Mouse (Mus musculus): ENCODE results near the gene Slc4a1. TPM values are rescaled to one million over a fixed set of nuclear protein-coding genes. Genes with fewer than 3 reads are reported as not detected.

The Slc4a1 gene
- polyA plus RNA-seq, 2 experiments from 2014 or later = 2.9 TPM; not detected in 1

DNA sequence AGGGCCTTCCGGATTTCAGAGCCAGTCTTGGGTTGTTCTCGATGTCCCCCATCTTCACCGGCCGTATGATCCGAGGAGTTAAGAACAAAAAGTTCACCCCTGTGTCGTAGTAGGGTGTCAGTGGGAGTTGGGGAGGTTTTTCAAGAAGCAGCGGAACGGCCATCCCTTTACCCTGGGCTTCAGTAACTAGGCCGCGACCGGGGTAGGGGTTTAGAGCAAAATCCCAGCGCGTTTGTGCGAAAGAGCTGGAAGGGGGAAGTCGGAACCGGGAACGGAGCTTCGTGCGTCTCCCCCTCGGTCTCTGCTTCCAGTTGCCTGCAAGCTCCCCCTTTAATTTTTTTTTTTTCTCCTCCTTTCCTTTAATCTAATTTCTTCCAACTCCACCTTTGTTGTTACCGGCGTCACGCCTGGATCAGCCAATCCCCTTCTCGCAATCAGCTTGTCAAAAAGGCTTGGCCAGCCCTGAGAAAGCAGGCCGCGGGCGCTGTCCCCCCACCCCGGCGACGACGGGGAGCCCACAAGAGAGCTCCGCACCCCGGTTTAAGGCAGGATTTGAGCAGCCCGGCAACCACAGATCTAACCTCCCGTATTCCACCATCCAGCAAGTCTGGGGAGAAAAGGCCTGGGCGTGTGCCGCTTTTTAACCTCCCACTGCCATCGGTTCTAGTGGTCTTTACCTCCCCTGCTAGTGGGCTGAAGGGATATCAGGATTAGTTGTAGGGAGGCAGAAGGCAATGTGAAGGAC is 45.9 kb downstream of the Slc4a1 start:
- peak; percentile 24 for ATAC-seq

DNA sequence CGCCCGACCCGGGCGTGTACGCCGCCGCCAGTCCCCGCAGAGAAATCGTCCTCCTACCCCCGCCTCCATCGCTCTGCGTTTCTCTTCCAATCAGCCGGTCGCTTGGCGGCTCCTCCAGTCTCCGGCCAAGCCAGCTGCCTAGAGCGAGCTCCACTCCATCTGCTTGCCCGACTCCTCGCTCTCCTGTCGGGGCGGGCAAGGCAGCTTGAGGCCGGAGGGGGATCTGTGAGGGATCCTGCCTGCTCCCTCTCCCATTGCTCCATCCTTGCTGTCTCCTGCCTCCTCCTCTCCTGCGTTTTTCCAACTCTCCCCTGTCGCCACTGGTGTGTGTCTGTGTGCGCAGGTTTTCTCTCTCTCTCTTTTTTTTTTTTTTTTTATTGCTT is 46.6 kb downstream of the Slc4a1 start, which contains the start of gene Ubtf:
Gene Ubtf (minus strand): TSS at position 333 of the 383 bp plus-strand sequence.
- ATAC-seq = peak; percentile 26

DNA sequence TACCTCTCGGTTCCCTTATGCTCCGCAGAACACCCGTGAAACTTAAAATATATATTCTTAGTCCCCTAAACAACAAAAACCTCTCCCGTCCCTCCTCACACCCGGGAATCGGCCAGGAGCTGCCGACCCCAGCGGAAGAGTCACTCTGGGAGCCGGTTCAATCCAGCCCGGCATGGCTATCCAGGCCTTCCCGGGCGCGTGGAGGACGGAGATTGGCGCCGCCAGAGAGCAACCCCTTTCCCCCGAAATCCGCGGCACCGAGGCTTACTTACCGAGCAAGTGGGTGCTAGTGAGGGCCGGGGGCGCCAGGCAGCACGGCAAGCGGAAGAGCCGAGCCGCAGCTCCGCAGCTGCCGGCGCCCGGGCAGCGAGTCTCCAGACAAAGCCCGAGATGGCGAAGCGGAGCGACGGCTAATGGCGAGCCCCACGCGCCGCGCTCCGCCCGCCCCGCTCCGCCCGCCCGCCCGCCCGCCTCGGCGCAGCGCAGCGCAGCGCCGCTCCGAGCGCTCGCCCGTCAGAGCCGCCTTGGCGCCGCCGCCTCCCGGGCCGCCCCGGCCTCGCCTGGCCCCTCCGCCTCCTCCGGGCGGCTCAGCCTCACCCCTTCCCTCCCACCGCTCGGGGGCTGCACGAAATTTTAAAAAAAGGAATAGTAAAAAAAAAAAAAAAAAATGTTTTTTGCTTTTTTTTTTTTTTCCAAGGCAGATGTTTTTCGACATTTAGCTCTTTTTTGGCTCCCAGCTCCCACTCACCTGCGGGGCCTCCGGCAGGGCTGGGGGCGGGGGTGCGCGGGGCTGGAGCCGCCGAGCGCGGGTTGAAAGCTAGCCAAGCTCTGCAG is 47.2 kb downstream of the Slc4a1 start:
- no peak for ATAC-seq

DNA sequence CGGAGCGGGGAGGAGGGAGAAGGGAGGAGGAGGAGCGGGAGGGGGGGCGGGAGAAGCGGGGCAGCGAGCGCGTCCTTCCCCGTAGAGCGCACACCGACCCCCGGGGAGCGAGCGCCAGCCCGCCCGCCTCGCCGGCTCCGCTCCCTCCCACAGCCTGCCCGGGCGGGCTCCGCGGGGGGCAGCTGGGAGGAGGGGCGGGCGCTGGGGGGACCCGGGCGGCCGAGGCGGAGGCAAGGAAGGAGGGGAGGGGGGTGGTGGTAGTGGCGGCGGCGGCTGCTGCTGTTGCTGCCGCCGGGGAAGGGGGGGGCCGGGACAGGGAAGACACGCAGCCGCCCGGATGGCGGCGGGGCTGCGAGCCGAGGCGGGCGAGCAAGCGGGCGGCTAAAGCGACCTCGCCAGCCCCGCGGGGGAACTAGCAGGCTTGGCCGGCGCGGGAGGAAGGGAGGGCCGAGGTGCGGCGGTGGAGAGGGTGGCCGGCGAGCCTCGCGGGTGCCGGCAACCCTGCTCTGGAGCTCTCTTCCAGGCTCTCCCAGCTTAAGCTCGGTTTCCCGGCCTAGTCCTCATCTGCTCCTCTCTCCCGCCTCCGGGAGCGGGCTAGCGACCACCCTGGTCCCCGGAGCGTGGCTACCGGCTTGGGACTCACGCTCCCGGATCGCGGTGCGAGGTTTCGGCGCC is 48.0 kb downstream of the Slc4a1 start:
- ATAC-seq = no peak

DNA sequence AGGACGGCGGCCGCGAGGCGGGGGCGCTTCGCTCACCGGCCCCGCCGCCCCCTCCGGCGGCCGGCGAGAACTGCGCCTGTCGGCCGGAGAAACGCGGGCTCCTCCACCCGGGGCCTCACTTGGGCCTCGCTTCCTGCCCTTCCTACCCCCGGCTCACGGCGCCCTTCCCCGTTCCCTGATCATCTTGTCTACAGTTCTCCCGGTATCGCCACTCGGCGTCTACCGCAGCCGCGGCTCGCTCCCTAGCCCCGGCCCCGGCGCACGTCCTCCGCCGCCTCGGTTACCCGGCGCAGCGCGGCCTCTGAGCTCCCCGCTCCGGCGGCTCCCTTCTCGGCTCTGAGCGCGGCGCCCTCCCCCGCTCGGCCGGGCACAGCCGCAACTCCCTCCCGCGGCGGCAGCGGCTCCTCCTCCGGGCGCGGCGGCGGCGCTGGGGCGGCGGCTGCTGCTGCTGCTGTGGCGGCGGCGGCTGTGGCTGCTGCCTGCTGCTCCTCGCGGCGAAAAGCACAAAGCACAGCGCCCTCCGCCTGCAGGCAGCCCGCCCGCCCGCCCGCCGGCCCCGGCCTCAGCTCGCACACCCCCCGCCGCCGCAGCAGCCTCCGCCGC is 48.6 kb downstream of the Slc4a1 start:
- peak; percentile 12 for ATAC-seq

DNA sequence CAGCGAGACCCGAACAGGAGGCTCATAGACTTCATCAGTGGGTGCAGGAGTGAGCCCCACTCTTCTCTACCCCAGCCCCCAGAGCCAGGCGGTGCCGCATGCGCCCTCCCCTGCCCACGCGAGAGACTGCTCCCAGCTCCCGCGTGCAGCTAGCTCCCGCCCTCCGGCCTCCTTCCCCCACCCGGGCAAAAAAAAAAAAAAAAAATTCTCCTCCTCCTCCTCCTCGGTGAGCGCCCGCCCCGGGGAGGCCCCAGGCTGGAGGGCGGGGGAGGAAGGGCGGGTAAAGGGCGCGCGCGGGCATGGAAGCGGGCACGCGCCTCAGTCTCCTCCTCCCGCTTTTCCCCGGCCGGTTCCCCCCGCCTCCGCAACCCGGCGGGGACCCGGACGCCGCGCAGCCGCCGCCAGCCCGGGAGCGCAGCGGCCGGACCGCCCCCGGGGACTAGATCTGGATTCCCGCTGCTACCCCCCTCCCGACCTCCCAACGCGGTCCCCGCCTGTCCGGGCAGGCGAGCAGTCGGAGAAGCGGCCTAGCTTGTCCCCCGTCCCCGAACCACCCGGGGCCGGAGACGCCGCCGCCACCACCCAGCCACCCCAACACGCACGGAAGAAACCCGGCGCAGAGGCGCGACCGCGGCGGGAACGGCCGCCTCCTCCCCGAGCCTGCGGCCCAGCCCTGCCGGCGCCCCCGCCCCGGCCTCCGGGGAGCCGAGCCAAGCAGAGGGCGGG is 49.3 kb downstream of the Slc4a1 start:
- ATAC-seq = peak; percentile 24

DNA sequence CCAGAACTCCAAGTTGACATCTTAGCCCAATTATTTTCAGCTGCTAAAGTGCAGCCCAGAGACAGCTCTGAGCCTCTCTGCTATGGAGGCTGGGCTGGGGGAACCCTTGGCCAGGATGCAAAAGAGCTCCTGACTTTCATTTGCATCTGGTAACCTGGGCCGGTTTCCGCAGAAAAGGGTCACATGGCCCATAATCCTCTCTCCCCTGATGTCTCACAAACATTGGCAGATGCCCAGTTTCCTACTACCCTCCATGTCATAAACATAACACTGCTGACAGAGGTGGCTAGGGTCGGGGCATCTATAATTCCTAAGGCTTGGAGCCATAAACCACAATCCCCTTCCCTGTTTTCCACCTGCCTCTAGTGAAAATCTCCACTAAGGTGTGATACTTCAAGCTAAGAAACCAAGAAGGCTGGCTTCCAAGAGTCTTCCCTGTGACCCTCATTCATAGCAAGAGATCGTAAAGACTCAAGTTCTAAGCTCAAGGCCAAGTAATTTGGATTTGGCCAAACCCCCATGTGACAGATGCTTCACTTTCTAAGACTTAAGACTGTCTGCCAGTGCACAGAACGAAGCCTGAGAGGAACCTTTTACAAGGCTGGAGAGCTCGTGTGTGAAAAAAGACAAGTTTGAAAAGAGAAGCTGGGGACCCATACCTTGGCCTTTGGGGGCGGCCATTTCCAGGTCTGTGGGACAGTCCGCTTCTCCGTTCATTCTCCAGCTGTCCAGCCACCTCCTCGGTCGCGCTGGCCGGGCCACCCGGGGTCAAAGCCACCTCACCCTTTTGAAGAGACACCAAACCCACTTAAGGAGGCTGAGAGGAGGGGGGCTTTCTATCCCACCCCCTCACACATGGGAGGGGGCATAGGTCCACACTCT is 50.1 kb downstream of the Slc4a1 start:
- ATAC-seq = no peak

DNA sequence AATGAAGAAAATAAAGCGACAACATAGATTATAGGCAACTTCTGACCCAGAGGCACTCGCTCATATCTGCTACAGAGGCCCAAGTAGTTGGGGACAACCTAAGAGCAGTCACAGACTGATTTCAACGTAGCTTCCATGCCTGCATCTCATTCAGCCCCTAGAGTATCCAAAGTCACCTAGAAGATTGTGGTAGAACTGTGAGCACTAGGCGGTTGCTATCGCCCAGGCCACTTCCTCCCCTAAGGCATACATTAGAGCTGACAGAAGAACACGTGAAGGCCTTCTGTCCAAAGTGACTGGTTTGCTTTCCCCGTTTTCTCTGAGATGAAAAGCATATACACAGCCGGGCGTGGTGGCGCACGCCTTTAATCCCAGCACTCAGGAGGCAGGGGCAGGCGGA is 51.7 kb downstream of the Slc4a1 start:
- ATAC-seq = no peak

DNA sequence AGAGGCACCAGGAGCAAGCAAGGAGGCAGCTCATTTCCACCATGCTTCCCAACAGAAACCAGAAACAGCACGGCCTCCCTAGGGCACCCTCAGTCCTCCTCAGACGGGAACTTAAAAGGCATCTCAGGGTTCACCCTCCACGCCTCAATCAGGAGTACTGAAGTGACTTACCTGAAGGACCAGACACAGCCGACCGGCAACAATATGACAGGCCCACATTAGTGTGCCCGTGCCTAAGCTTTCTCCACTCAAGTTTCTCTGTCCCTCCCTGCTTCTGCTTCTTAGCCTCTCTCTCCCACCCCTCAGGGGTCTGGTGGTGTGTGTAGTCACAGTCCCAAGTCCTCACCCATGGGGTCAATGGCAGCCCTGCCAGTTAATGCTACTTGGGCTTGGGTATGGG is 53.4 kb downstream of the Slc4a1 start:
- no peak for ATAC-seq

DNA sequence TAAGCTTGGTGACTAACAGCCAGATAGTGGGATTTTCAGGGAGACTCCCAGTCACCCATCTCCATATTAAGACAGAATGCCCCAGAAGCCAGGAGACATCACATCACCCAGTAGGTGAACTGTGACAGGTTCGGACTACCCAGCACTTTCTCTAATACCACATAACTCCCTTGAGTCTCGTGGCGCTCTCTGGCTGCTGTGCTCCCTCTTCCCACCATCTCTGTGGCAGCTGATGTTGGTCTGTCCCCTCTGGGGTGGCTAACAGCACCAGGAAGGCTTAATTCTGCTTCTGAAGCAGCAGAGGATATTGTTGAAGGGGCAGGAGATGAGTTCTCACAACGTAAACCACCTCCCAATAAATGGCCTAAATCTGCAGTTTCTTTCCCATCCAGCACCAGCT is 54.0 kb downstream of the Slc4a1 start:
- ATAC-seq = no peak

DNA sequence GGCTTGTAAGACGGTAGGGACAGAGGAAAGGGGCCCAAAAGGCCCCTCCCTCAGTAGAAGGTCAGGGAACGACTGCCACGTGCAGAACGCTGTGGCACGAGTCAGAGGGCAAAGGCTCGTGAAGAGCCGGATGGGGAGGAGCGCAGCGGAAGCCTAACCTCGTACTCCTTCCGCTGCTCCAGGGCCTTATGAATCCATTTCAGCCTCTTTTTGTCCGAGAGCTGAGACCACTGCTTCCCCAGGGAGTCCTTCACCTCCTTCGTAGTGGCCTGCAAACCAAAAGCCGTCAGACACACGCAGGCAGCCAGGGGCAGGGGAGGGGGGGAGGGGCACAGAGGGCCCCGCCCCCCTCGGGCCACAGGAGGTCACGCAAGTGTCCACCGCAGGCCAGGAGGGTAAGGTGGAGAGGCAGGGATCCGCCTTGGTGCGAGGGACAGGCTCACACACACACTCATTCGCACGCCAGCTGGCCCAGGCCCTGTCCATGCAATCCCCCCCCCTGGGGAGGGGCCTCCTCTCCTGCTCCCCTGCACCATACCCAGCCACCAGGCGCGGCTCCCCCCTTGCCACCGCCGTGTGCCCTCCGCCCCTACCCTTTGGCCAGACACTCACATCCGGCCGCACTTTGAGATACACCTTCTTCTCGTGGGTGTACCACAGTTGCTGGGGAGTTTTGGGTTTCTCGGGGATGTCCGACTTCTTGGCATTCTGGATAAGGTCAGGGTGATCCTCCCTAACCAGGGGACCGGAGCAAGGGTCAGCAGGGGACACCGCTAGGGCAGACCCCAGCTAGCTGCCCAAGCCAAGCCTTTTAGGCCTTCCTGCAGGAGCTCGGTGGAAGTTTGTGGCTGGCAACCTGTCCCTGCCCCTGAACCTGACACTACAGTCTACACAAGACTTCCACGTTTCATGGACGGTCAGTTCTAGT is 55.0 kb downstream of the Slc4a1 start:
- ATAC-seq = no peak

DNA sequence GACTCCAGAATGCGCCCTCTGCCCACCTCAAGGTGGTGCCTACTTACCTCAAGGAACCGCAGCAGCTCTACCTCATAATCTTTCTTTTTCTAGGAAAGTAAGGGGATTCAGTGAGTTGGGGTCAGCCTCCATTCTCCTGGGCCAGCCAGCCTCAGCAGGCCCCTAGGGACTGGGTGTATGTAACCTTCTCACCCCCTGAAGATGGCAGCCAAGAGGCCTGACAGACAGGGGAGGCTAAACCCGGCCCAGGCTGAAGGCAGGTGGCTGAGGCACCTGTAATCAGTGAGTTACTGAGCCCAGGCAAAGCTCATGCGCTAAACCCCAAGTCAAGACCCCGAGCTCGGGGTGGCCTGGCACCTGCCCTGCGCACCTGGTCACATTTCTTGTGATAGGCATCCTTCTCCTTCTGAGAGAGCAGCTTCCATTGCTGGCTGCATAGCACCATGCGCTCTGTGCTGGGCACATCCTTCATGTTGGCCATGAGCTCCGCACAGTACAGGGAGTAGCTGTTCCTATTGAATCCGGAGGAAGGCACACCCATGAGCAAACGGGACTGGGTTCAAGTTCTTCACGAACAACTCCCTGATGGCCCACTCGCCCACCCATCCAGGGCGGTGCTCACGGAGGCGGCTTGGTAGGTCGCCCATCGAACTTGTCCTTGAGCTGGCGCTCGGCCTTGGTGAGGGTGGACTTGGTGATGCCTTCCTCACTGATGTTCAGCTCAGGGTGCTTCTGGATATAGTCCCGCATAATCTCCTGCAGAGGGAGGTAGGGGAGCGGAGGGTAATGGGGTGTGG is 56.0 kb downstream of the Slc4a1 start:
- no peak for ATAC-seq

DNA sequence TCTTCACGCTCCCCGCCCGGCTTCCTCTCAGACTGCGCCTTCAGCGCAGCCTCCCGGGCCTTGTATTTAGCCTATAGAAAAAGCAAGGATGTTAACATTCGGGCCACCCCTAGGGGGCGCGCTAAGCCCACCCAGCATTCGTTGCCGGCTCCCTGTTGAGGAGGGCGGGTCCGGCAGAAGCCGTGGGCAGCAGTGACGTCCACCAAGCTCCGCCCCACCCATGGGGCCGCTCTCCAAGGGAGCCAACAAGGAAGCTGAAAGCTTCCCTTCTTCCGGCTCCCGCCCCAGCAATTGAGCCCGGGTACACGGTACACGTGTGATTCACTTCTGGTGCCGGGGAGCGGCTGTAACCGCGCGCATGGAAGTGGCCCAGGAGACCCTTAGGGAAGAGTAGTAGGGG is 57.0 kb downstream of the Slc4a1 start:
- peak; percentile 97 for ATAC-seq

DNA sequence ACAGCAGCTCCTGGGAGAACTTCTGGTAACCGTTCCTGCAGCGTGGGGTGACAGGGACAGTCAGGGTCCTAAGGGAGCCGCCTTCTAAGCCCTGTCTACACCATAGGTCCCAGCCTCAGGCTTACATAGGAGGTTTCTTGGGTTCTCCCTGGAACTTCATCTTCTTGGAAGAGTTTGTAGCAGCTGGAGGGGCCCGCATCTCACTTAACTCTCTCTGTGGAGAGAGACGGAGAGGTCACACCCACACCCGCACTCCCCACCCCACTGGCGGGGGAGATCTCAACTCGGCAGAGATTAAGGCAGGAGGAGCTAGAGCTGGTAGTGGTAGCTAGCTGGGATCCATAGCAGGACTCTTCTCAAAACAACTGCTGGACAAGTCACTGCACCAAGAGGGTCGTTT is 57.9 kb downstream of the Slc4a1 start:
- no peak for ATAC-seq

DNA sequence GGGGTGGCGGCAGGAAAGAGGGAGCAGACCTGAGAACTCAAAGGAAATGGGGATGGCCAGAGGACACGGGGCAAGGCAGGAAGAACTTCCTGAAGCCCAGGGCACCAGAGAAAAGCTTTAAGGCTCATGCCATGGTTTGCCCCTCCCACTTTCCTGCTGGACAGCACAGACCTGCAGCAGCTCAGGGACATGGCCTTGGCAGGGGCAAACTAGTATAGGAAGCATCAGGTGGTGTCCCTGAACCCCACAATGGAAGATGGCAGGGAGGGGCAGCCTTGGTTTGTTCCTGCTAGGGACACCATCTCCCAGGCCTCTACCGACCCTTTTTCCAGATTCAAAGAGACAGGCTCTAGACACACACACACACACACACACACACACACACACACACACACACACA is 60.6 kb downstream of the Slc4a1 start:
- ATAC-seq = no peak

DNA sequence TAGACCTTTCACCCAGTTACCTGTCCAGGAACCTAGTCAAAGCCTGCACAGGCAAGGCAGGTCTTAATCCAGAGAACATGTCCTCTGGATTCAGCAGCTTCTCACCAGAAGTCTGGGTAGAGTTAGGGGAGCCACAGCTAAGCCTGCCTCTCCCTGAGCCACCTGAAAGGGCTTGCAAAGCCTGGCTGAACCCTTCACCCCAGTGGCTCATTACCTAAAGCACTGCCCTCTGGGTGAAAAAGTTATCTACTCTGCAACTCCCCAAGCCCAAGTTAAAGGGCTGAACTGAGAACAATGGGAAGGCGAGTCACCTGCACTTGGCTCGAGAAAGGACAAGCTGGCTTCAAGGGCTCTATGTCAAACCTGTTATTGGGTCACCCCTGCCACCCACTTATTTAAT is 61.9 kb downstream of the Slc4a1 start:
- no peak for ATAC-seq

DNA sequence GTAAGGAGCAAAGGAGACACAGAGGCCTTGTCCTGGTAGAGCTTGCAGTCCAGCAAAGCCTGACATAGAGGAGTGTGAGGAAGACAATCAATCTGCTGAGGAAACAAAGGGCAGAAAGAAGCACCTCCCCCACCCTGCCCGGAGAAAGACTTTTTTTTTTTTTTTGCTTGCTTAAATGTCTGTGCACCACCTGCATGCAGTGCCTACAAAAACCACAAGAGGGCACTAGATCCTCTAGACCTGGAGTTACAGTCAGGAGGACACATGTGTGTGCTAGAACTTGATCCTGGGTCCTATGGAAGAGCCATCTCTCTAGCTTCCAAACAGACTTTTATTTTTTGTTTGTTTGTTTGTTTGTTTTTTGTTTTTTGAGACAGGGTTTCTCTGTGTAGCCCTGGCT is 66.2 kb downstream of the Slc4a1 start:
- no peak for ATAC-seq

All from activated CD4-positive, CD25-positive, alpha-beta regulatory T cell, adult 4 months (primary cell).